Mouse (Mus musculus): ENCODE measurements at regions not wholly inside any gene's neighbourhood (a gene's known extent, or its start where the extent isn't known, plus 50 kb on each side); places are given as distances from the start of the nearest gene placed in this dataset.

- no peak for DNase-seq (ENCODE audit: extremely low spot score, low spot score)
Observed at GRCm38 (mm10) chr7:130068316-130068715, 451.9 kb downstream of the Ate1 start.

GRCm38 (mm10) chr7:130073388-130073787 is 446.8 kb downstream of the Ate1 start:
- DNase-seq (ENCODE audit: extremely low spot score, low spot score), result peak; percentile 25

DNA sequence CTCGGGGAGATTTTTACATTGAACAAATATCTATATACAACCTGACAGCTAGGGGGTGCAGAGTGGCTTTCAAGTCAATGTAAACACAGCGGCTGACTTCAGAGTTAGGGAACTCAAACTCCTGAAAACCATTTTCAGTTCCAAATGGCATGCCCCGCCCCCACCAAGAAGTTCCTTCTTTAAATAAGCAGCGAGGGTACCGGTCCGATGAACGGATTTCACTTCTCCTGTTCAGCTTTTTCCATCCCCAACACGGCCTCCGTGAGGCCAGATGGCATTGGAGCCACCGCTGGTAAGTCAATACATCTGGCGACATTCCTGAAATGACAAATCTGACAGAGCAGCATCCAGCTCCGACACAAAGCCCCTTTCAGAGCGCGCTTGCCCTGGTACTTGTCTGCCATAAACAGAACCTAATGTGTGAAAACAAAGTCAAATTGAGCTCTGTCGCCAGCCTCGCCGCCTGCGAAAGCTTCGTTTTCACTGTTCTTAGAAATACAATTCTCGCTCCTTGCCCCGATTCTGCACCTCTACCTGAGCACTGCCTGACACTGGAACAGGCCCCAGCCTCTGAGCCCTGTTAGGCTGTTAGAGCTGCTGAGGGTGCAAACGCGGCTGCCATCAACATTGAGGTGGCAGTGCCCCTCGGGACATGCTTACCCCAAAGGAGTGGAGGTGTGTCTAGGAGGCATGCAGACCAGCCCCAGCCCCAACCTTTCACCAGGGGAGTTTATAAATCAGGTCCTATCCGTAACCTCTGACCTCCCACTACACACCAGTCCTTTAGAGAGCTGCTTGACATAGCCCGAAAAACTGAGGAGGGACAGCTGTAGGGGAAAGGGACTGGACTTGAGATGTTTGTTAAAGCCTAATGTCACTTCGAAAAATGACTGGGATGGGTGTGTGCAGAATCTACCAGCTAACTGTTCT is 446.0 kb downstream of the Ate1 start:
- peak; percentile 59 for DNase-seq (ENCODE audit: extremely low spot score, low spot score)

- no peak for DNase-seq (ENCODE audit: extremely low spot score, low spot score)
Observed at GRCm38 (mm10) chr7:130082662-130083061, 437.5 kb downstream of the Ate1 start.

DNA sequence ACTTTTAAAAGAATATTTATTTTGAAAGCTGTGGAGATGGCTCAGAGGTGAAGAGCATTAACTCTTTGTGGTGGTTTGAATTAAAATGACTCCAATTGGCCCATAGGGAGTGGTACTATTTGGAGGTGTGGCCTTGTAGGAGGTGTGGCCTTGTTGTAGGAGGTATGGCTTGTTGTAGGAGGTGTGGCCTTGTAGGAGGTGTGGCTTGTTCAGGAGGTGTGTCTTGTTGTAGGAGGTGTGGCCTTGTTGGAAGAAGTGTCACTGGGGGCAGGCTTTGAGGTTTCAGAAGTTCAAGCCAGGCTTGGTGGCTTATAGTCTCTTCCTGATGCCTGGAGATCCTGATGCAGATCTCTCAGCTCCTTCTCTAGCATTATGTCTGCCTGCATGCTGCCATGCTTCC is 434.5 kb downstream of the Ate1 start:
- DNase-seq (ENCODE audit: extremely low spot score, low spot score), result no peak

DNA sequence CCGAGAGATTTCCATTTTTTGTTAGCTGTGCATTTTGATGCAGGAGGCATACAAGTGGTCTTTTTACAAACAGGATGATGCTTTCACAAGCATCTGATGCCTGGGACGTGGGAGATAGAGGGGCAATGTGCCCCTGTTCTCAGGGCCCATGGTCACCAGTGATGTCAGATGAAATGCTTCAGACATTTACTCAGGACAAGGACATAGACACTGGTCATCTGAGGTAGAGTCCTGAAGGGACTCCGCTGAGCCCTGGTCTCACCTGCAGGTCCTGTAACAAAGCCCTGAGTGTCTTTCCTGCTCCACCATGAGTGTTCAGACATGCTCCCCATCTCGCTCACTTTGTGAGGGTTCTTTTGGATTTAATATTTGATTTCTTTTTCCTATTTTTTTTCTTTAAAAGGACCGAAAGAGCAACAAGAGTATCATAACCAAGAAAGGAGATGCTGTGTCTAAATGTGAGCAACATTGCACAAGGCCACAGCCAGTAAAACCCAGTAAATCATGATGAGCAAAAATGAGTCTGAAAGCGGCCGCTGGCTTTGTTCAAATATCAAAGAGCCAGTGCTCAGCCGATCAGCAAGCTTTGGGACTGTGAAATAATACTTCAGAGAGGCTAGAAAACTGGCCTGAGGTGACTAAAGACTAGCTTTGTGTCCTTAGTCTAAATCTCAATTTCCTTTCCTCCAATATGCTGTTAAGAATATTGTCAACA is 430.1 kb downstream of the Ate1 start:
- DNase-seq (ENCODE audit: extremely low spot score, low spot score), result no peak

GRCm38 (mm10) chr7:130091942-130092341 is 428.2 kb downstream of the Ate1 start:
- no peak for DNase-seq (ENCODE audit: extremely low spot score, low spot score)

DNA sequence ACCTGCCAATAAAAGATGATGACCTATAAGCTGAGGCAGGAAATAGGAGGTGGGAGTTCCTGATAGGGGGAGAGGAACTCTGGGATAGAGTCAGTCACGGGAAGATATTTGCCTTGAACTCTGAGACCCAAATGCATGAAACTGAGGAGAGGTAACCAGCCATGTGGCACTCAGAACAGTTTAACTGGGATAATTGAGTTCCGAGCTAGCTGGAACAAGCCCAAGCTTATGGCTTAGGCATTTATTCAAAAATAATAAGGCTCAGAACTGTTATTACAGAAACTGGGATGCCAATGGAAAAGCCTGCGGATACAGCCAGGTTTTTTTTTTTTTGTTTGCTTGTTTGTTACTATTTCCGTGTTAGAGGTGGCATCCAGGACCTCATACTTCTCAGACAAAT is 425.0 kb downstream of the Ate1 start:
- no peak for DNase-seq (ENCODE audit: extremely low spot score, low spot score)

- no peak for DNase-seq (ENCODE audit: extremely low spot score, low spot score)
Observed at GRCm38 (mm10) chr7:130098606-130099005, 421.6 kb downstream of the Ate1 start.

DNA sequence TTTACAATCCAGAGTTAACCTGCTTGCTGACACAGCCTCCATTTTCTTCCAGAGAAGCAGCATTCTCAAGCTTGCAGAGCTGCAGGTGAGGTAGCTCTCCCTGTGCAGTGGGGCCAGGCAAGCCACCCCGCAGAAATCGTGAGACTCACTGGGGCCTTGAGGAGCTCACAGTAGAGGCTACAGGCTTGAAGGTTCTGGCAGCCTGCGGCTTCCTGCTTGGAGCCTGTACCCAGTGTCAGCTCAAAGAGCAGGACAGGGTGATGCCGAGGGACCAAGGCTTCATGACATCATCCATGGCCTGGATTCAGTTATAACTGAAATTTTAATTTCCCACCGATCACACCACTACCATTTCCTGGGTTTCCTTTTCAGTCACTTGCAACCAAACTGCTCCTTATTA is 417.5 kb downstream of the Ate1 start:
- DNase-seq (ENCODE audit: extremely low spot score, low spot score), result no peak

- DNase-seq (ENCODE audit: extremely low spot score, low spot score), result no peak
Observed at GRCm38 (mm10) chr7:130106961-130107360, 413.2 kb downstream of the Ate1 start.

GRCm38 (mm10) chr7:130108362-130108761 is 411.8 kb downstream of the Ate1 start:
- no peak for DNase-seq (ENCODE audit: extremely low spot score, low spot score)

Data from neural tube, embryonic 10.5 days (tissue).